Mouse (Mus musculus): Measurements from ENCODE around the gene Asnsd1. TPM values are rescaled to one million over a fixed set of nuclear protein-coding genes. Genes with fewer than 3 reads are reported as not detected.

Asnsd1 gene
- total RNA-seq, 4 experiments from 2014 or later, result 52.9 to 61.2 (median 57.3) TPM

Other genes with a start within 250 kb of the Asnsd1 start
- not detected for gene 1700019A02Rik, start 165.1 kb downstream of the Asnsd1 start, total RNA-seq (2022)
- 10 to 100 TPM; 10.8 to 16.2 (median 13.2) TPM for gene Pms1, start 55.7 kb downstream of the Asnsd1 start, total RNA-seq (2022)
- gene Ormdl1, start 55.7 kb downstream of the Asnsd1 start, total RNA-seq (2022), result 10 to 100 TPM; 11.6 to 16.9 (median 16.3) TPM
- gene Gm28778, start 55.6 kb downstream of the Asnsd1 start, total RNA-seq (2022), result 1 to 10 TPM in 2 of 4 experiments, under 1 TPM in 2; 0.37 to 5.1 (median 1.0) TPM
- gene Osgepl1, start 39.1 kb downstream of the Asnsd1 start, total RNA-seq (2022), result 10 to 100 TPM; 51.9 to 59.8 (median 57.0) TPM
- gene Asdurf, start 133 bp downstream of the Asnsd1 start, total RNA-seq (2022), result 1 to 10 TPM in 3 of 4 experiments, not detected in 1; 1.3 to 9.5 (median 3.5) TPM
- under 1 TPM in 1 of 4 experiments, not detected in 3; 0.25 TPM for gene Gm28551, start 85 bp downstream of the Asnsd1 start, total RNA-seq (2022)